Mouse (Mus musculus): ENCODE results near the gene Ifi205. TPM values are rescaled to one million over a fixed set of nuclear protein-coding genes. Genes with fewer than 3 reads are reported as not detected.

Gene Ifi205
- total RNA-seq, 1 experiment from 2014 or later = 0.97 TPM

Other genes with a start within 250 kb of the Ifi205 start
- gene Ifi211, start 118.8 kb downstream of the Ifi205 start, total RNA-seq (2021) = 0.97 TPM in 1 of 2 replicates, not detected in the other
- 17.0 and 19.2 TPM in 2 replicates for gene Mndal, start 89.3 kb downstream of the Ifi205 start, total RNA-seq (2021)
- 11.9 and 15.6 TPM in 2 replicates for gene Ifi203, start 89.1 kb downstream of the Ifi205 start, total RNA-seq (2021)
- gene Ifi202b, start 49.1 kb downstream of the Ifi205 start, total RNA-seq (2021) = not detected in 2 replicates
- gene Olfr433, start 8.9 kb upstream of the Ifi205 start, total RNA-seq (2021) = not detected in 2 replicates
- not detected in 2 replicates for gene Olfr432, start 17.4 kb upstream of the Ifi205 start, total RNA-seq (2021)
- not detected in 2 replicates for gene Olfr430, start 34.8 kb upstream of the Ifi205 start, total RNA-seq (2021)
- gene Olfr429, start 52.5 kb upstream of the Ifi205 start, total RNA-seq (2021) = not detected in 2 replicates
- gene Olfr427, start 65.1 kb upstream of the Ifi205 start, total RNA-seq (2021) = not detected in 2 replicates
- not detected in 2 replicates for gene Olfr231, start 89.4 kb upstream of the Ifi205 start, total RNA-seq (2021)
- gene Olfr424, start 99.7 kb upstream of the Ifi205 start, total RNA-seq (2021) = not detected in 2 replicates
- not detected in 2 replicates for gene Olfr420, start 123.8 kb upstream of the Ifi205 start, total RNA-seq (2021)
- gene Spta1, start 141.0 kb upstream of the Ifi205 start, total RNA-seq (2021) = 0.97 and 1.4 TPM in 2 replicates
- not detected in 2 replicates for gene Olfr419, start 220.3 kb upstream of the Ifi205 start, total RNA-seq (2021)